Mouse (Mus musculus) heart, postnatal 0 days (tissue): ENCODE results near the gene Rraga. TPM values are rescaled to one million over a fixed set of nuclear protein-coding genes. Genes with fewer than 3 reads are reported as not detected.

Experiments used
- ATAC-seq: fragments of 200-750 bp; cut with Nextera tagmentation; 2 replicates; pipeline ENCODE4 v1.8.0; 2017; ENCODE audit warnings: low read depth, moderate number of reproducible peaks, moderate library complexity; ENCODE audit not compliant: insufficient read depth
- DNase-seq: peaks from one replicate; pipeline ENCODE4 v3.0.0-alpha.2; 2016; ENCODE audit warnings: low spot score
- H3K27ac ChIP-seq: fragments of 300-500 bp; sonication (generic); 2 replicates; pipeline ENCODE4 v1.5.1; 2014; ENCODE audit warnings: low read depth, mild to moderate bottlenecking
- H3K27me3 ChIP-seq: fragments of 300-500 bp; sonication (generic); 2 replicates; pipeline ENCODE4 v1.6.1; 2014; ENCODE audit warnings: low read length, mixed read lengths; ENCODE audit not compliant: control insufficient read depth, insufficient read depth
- H3K36me3 ChIP-seq: fragments of 300-500 bp; sonication (generic); replicated peaks from 2 replicates; pipeline ENCODE4 v1.6.1; 2014; ENCODE audit warnings: low read length, mixed read lengths; ENCODE audit not compliant: control insufficient read depth, insufficient read depth
- H3K4me1 ChIP-seq: fragments of 300-500 bp; sonication (generic); 2 replicates; pipeline ENCODE4 v1.6.1; 2014; ENCODE audit warnings: antibody characterized with exemption; ENCODE audit not compliant: control insufficient read depth, insufficient read depth
- H3K4me2 ChIP-seq: fragments of 300-500 bp; sonication (generic); 2 replicates; pipeline ENCODE4 v1.6.1; 2014; ENCODE audit warnings: low read depth, mild to moderate bottlenecking, low read length, moderate library complexity
- H3K4me3 ChIP-seq: fragments of 300-500 bp; sonication (generic); 2 replicates; pipeline ENCODE4 v1.5.1; 2014; ENCODE audit warnings: low read depth, low read length
- H3K9ac ChIP-seq: fragments of 300-500 bp; sonication (generic); replicated peaks from 2 replicates; pipeline ENCODE4 v1.6.1; 2014; ENCODE audit warnings: low read depth, low read length, mixed read lengths
- H3K9me3 ChIP-seq: fragments of 300-500 bp; sonication (generic); replicated peaks from 2 replicates; pipeline ENCODE4 v1.6.1; 2016; ENCODE audit warnings: low read length; ENCODE audit not compliant: control insufficient read depth
- CTCF ChIP-seq: IDR thresholded peaks from 2 replicates; pipeline ENCODE4 v1.5.1; 2016; ENCODE audit warnings: antibody characterized with exemption, control low read depth, low read depth
- EP300 ChIP-seq: IDR thresholded peaks from 2 replicates; pipeline ENCODE4 v1.6.1; 2016; ENCODE audit warnings: antibody characterized with exemption, low read depth
- WGBS: fragments of 180-500 bp; shearing (Covaris S2); extraction: QIAGEN DNeasy Blood & Tissue Kit; methylation state at CpG from one replicate; pipeline ENCODE4 v1.1.7; 2014; 5-methylcytosine and 5-hydroxymethylcytosine counted together
- polyA plus RNA-seq: library from polyadenylated mRNA; unstranded; fragments of >200 nt; fragmentation: Nextera tagmentation; extraction: Ambion mirVana; gene quantifications from 2 replicates; pipeline ENCODE4 v1.2.1, GENCODE M21; 2015
- total RNA-seq: library from RNA; depleted of rRNA; stranded (reverse); fragments of >200 nt; gene quantifications from 2 replicates; pipeline ENCODE4 v1.2.3, GENCODE M21; 2014; ENCODE audit warnings: low replicate concordance

Rraga gene
- total and polyA plus RNA-seq, 2 experiments from 2014 or later: 8.5 to 50.7 TPM

GRCm38 (mm10) chr4:86537972-86538371, 37.5 kb upstream of the Rraga start:
- DNase-seq (peak; percentile 27), ATAC-seq (no peak)
- Histone ChIP-seq H3K4me2 (no peak overlapping the region), H3K4me1 (peaks cover 3% of the 10 kb centered on the region; the same call in 1 of the 2 replicates), H3K4me3 (no peak overlapping the region), H3K36me3 (no peaks in the 10 kb centered on the region), H3K9me3 (no peaks in the 10 kb centered on the region), H3K27ac (no peak overlapping the region), H3K9ac (no peak overlapping the region), H3K27me3 (no peaks in the 10 kb centered on the region)
- 43% methylated on average over 4 of the region's 4 CpGs for WGBS
- no peak for TF ChIP-seq EP300
- peak; percentile 57 for TF ChIP-seq CTCF

GRCm38 (mm10) chr4:86538936-86539335, 36.5 kb upstream of the Rraga start:
- no peak overlapping the region for H3K4me2 ChIP-seq
- H3K4me1 ChIP-seq: peaks cover 3% of the 10 kb centered on the region; the same call in 1 of the 2 replicates
- 86% methylated on average over 5 of the region's 5 CpGs for WGBS
- no peak for TF ChIP-seq EP300
- TF ChIP-seq CTCF: no peak
- no peak for DNase-seq
- no peak overlapping the region for H3K4me3 ChIP-seq
- no peaks in the 10 kb centered on the region for H3K27me3 ChIP-seq
- ATAC-seq: no peak
- no peaks in the 10 kb centered on the region for H3K9me3 ChIP-seq
- H3K27ac ChIP-seq: no peak overlapping the region
- no peak overlapping the region for H3K9ac ChIP-seq
- H3K36me3 ChIP-seq: no peaks in the 10 kb centered on the region

GRCm38 (mm10) chr4:86541573-86541972, 33.9 kb upstream of the Rraga start:
- H3K9me3 ChIP-seq: no peaks in the 10 kb centered on the region
- no peak for TF ChIP-seq CTCF
- no peak for TF ChIP-seq EP300
- ATAC-seq (no peak), DNase-seq (no peak)
- no peak overlapping the region for H3K4me2 ChIP-seq
- 88% methylated on average over 1 of the region's 1 CpGs for WGBS
- no peak overlapping the region for H3K4me3 ChIP-seq
- H3K27ac ChIP-seq: no peak overlapping the region
- no peak overlapping the region for H3K9ac ChIP-seq
- H3K36me3 ChIP-seq: no peaks in the 10 kb centered on the region
- no peaks in the 10 kb centered on the region for H3K4me1 ChIP-seq
- H3K27me3 ChIP-seq: no peaks in the 10 kb centered on the region

GRCm38 (mm10) chr4:86543999-86544398, 31.5 kb upstream of the Rraga start:
- ATAC-seq (no peak), DNase-seq (peak; percentile 17)
- Histone ChIP-seq H3K27me3 (no peaks in the 10 kb centered on the region), H3K9me3 (no peaks in the 10 kb centered on the region), H3K36me3 (no peaks in the 10 kb centered on the region), H3K4me2 (no peak overlapping the region), H3K9ac (no peak overlapping the region), H3K27ac (no peak overlapping the region), H3K4me1 (no peaks in the 10 kb centered on the region), H3K4me3 (no peak overlapping the region)
- no peak for TF ChIP-seq EP300
- no peak for TF ChIP-seq CTCF
- WGBS: 63% methylated on average over 3 of the region's 3 CpGs

- Histone ChIP-seq H3K9ac (no peak overlapping the region), H3K9me3 (no peaks in the 10 kb centered on the region), H3K27me3 (no peaks in the 10 kb centered on the region), H3K4me1 (no peaks in the 10 kb centered on the region), H3K4me3 (no peak overlapping the region), H3K27ac (no peak overlapping the region), H3K4me2 (no peak overlapping the region), H3K36me3 (no peaks in the 10 kb centered on the region)
- TF ChIP-seq CTCF (peak; percentile 62), EP300 (no peak)
- 44% methylated on average over 5 of the region's 5 CpGs for WGBS
- peak; percentile 61 for DNase-seq
- ATAC-seq: no peak
Measured at GRCm38 (mm10) chr4:86545615-86546014, 29.9 kb upstream of the Rraga start.

- DNase-seq (no peak), ATAC-seq (no peak)
- H3K4me1 ChIP-seq: no peaks in the 10 kb centered on the region
- H3K27ac ChIP-seq: no peak overlapping the region
- no peaks in the 10 kb centered on the region for H3K36me3 ChIP-seq
- no peak overlapping the region for H3K9ac ChIP-seq
- no peak for TF ChIP-seq CTCF
- TF ChIP-seq EP300: no peak
- no peak overlapping the region for H3K4me3 ChIP-seq
- 71% methylated on average over 9 of the region's 9 CpGs for WGBS
- H3K27me3 ChIP-seq: no peaks in the 10 kb centered on the region
- no peaks in the 10 kb centered on the region for H3K9me3 ChIP-seq
- H3K4me2 ChIP-seq: no peak overlapping the region
Measured at GRCm38 (mm10) chr4:86548332-86548731, 27.1 kb upstream of the Rraga start.
